In the genomic region with DNA sequence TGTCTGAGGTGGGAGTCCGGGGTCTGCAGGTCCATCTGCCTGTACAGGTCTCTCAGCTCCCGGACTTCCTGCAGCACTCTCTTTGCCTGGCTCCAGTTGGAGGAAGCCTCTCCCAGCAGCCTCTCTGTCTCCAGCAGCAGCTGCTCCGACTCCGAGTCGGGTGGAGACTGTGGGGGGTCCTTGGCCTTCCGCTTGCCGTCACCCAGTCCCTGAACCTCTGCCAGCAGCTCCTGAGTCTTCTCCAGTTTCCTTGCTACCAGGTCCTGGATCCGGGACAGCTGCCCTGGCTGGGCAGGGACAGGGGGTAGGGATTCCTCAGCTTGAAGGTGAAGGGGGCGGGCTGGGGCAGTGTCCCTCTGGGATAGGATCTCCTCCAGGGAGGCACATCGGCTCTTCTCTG, we compare ENCODE assay signal across 8 mouse cellular contexts. TPM values are rescaled to one million over a fixed set of nuclear protein-coding genes. Genes with fewer than 3 reads are reported as not detected.
A peak's percentile ranks its signal among the peaks of the same experiment; 100 is the strongest.
DNase-seq lines count a peak whose midpoint lies in the region; ATAC-seq and TF ChIP-seq lines count a peak whose summit lies in the region.

No protein-coding gene starts in this region.

- H3K27ac ChIP-seq in lung, embryonic 15.5 days = peak overlapping the region; percentile 88
- peak overlapping the region; percentile 26 for H3K27ac ChIP-seq in cerebellum, adult 2 months (ENCODE audit: insufficient read depth, low read length)
- H3K27ac ChIP-seq in heart, embryonic 16.5 days (ENCODE audit: low read length) = peak overlapping the region; percentile 12; the same call in 1 of the 2 replicates
- H3K27ac ChIP-seq in lung, embryonic 16.5 days (ENCODE audit: low read length) = peak overlapping the region; percentile 79

- TF ChIP-seq POLR2A in cerebellum, adult 2 months (IDR thresholded peaks at IDR 0.05; ENCODE audit: borderline replicate concordance, insufficient read depth, low read length) = no peak

- TF ChIP-seq CTCF in cerebellum, adult 2 months (IDR thresholded peaks at IDR 0.05; ENCODE audit: borderline replicate concordance, insufficient read depth, low read depth, low read length) = no peak

- H3K9ac ChIP-seq in lung, embryonic 15.5 days = no peak overlapping the region
- H3K9ac ChIP-seq in heart, embryonic 16.5 days (ENCODE audit: low read length) = no peak overlapping the region
- no peak overlapping the region for H3K9ac ChIP-seq in lung, embryonic 16.5 days (ENCODE audit: low read length)

- H3K4me3 ChIP-seq in lung, embryonic 15.5 days = no peak overlapping the region
- H3K4me3 ChIP-seq in cerebellum, adult 2 months (replicated peaks; ENCODE audit: insufficient read depth, low read depth, low read length) = no peak overlapping the region
- H3K4me3 ChIP-seq in heart, embryonic 16.5 days (ENCODE audit: low read length) = no peak overlapping the region
- no peak overlapping the region for H3K4me3 ChIP-seq in lung, embryonic 16.5 days (ENCODE audit: low read length)

- peaks cover 77% of the 10 kb centered on the region for H3K4me1 ChIP-seq in lung, embryonic 15.5 days
- H3K4me1 ChIP-seq in cerebellum, adult 2 months (ENCODE audit: control insufficient read depth, insufficient read depth, low read length) = peaks cover 45% of the 10 kb centered on the region
- H3K4me1 ChIP-seq in heart, embryonic 16.5 days (ENCODE audit: control insufficient read depth, insufficient read depth, low read length) = peaks cover 68% of the 10 kb centered on the region
- H3K4me1 ChIP-seq in lung, embryonic 16.5 days (replicated peaks; ENCODE audit: control insufficient read depth, insufficient read depth, low read length) = peaks cover 55% of the 10 kb centered on the region

- H3K9me3 ChIP-seq in lung, embryonic 15.5 days = no peaks in the 10 kb centered on the region
- no peaks in the 10 kb centered on the region for H3K9me3 ChIP-seq in heart, embryonic 16.5 days (replicated peaks; ENCODE audit: control insufficient read depth, low read length)
- H3K9me3 ChIP-seq in lung, embryonic 16.5 days (ENCODE audit: control insufficient read depth, low read length) = 0 out of 2 replicates have a peak, but pooled peaks cover 2% of the 10 kb centered on the region

- peaks cover 35% of the 10 kb centered on the region for H3K36me3 ChIP-seq in lung, embryonic 15.5 days
- peaks cover 44% of the 10 kb centered on the region for H3K36me3 ChIP-seq in heart, embryonic 16.5 days (ENCODE audit: control insufficient read depth, insufficient read depth)
- no peaks in the 10 kb centered on the region; the same call in none of the 2 replicates for H3K36me3 ChIP-seq in lung, embryonic 16.5 days (ENCODE audit: control insufficient read depth, insufficient read depth, low read length)

- no peaks in the 10 kb centered on the region for H3K27me3 ChIP-seq in lung, embryonic 15.5 days
- H3K27me3 ChIP-seq in cerebellum, adult 2 months (ENCODE audit: control insufficient read depth, insufficient read depth, low read length) = no peaks in the 10 kb centered on the region
- H3K27me3 ChIP-seq in heart, embryonic 16.5 days (ENCODE audit: control insufficient read depth, insufficient read depth, low read length) = no peaks in the 10 kb centered on the region
- H3K27me3 ChIP-seq in lung, embryonic 16.5 days (ENCODE audit: control insufficient read depth, insufficient read depth, low read depth, low read length) = no peaks in the 10 kb centered on the region

- no peak overlapping the region for H3K4me2 ChIP-seq in lung, embryonic 15.5 days
- H3K4me2 ChIP-seq in heart, embryonic 16.5 days (ENCODE audit: low read depth, low read length) = no peak overlapping the region
- no peak overlapping the region for H3K4me2 ChIP-seq in lung, embryonic 16.5 days (ENCODE audit: low read depth, low read length)

- ATAC-seq in lung, embryonic 15.5 days (ENCODE audit: borderline replicate concordance, extremely low read depth, low FRiP score, low TSS enrichment) = peak; percentile 57
- no peak for ATAC-seq in heart, embryonic 16.5 days (replicated peaks; ENCODE audit: extremely low read depth, insufficient read depth, low FRiP score)
- ATAC-seq in lung, embryonic 16.5 days (ENCODE audit: low read depth) = peak; percentile 64

- DNase-seq in lung, adult 18-20 months = no peak
- DNase-seq in cerebellum, adult 2 months = peak; percentile 78 to 82
- DNase-seq in thymus, postnatal 25 days = no peak
- no peak for DNase-seq in thymus, postnatal 10 days (ENCODE audit: low spot score in 2 of 2)
- no peak for DNase-seq in frontal cortex, adult 2 months (ENCODE audit: extremely low spot score in 1 of 2, low spot score in 1 of 2)

- 32% methylated on average over 10 of the region's 10 CpGs for WGBS in lung, embryonic 15.5 days
- WGBS in cerebellum, adult 2 months = 4% methylated on average over 10 of the region's 10 CpGs
- 55% methylated on average over 10 of the region's 10 CpGs for WGBS in heart, embryonic 16.5 days
- 45% methylated on average over 10 of the region's 10 CpGs for whole genome bisulfite sequencing in lung, embryonic 16.5 days

RNA-seq across cellular contexts. Expression of gene Plekho1, which starts 6.8 kb away (rescaled TPM):
- polyA plus RNA-seq in lung, embryonic 15.5 days (2015; fragmentation: Nextera tagmentation; extraction: Ambion mirVana) = 36.0 and 38.2 TPM in 2 replicates
- 155 and 160 TPM in 2 replicates for polyA plus RNA-seq in cerebellum, adult 2 months (2012; rRNA removed)
- polyA plus RNA-seq in heart, embryonic 16.5 days (2015; fragmentation: Nextera tagmentation; extraction: Ambion mirVana) = 63.3 and 67.1 TPM in 2 replicates
- polyA plus RNA-seq in lung, embryonic 16.5 days (2015; fragmentation: Nextera tagmentation; extraction: Ambion mirVana) = 24.0 and 25.3 TPM in 2 replicates
- polyA plus RNA-seq in frontal cortex, adult 2 months (2012; rRNA removed) = 131 and 156 TPM in 2 replicates

RNA-seq across cellular contexts. Expression of gene Anp32e, which starts 59.9 kb away (rescaled TPM):
- polyA plus RNA-seq in lung, embryonic 15.5 days (2015; fragmentation: Nextera tagmentation; extraction: Ambion mirVana) = 222 and 233 TPM in 2 replicates
- polyA plus RNA-seq in cerebellum, adult 2 months (2012; rRNA removed) = 65.1 and 70.4 TPM in 2 replicates
- polyA plus RNA-seq in heart, embryonic 16.5 days (2015; fragmentation: Nextera tagmentation; extraction: Ambion mirVana) = 188 and 233 TPM in 2 replicates
- 193 and 230 TPM in 2 replicates for polyA plus RNA-seq in lung, embryonic 16.5 days (2015; fragmentation: Nextera tagmentation; extraction: Ambion mirVana)
- 117 and 123 TPM in 2 replicates for polyA plus RNA-seq in frontal cortex, adult 2 months (2012; rRNA removed)

Comparison
In these comparisons a context has a peak if more than half of its experiments do, and no peak if none do; other contexts are left out.
1. H3K27ac ChIP-seq: peak in every context shown above with its lines; median percentile 88 in lung, embryonic 15.5 days; 79 in lung, embryonic 16.5 days; 26 in cerebellum, adult 2 months; 12 in heart, embryonic 16.5 days.
2. DNase-seq: peak in cerebellum, adult 2 months (2 of 2); none in lung, adult 18-20 months (0 of 2), thymus, postnatal 25 days (single experiment), thymus, postnatal 10 days (0 of 2) and frontal cortex, adult 2 months (0 of 2).